Mouse (Mus musculus) T-helper 17 cell (primary cell): ENCODE results near the gene Tnfrsf13c.

Experiments
- in situ Hi-C, 2 experiments: fragments of 300-600 bp; cut with MboI, MseI; formaldehyde crosslinking; loops; 1 replicate in 1 of 2; 2 replicates in 1 of 2; pipeline ENCODE4 v1.15.1; 2025; ENCODE audit warnings: high pct_unique_total_duplicates in 2 of 2

The Tnfrsf13c gene

DNA sequence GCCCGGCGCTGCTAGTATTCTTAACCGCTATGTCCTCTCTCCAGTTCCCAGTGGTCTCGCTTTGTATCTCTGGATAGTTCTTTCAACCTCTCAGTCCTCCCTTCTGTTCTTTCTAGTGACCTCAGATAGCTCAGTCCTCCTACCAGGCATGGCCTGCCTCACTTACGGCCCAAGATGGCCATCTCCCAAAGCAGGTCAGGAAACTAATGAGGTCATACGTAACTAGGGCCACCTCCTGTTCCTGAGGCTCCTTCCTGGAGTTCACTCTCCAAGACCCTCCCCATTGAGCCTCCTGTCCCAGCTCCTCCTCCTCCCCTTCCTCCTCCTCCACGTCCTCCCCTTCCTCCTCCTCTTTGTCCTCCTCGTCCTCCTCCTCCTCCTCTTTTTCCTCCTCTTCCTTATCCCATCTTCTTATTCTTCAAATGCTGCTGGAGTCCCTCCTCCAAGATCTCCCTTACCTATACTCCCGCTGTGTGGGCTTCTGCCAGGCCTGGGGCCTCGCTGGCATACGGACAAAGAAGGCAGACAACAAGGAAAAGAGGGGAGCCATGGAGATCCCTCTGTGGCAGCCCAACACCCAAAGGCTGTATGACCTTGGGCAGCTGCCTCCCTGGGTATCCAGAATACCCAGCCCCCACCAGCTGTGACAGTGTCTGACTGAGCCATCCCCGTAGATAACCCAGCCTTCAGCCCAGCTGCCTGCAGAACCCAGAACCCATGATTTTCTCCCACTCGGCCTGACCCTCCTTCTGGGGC lies 14.7 kb downstream of the Tnfrsf13c start:
- in situ Hi-C loops: no loop called here

DNA sequence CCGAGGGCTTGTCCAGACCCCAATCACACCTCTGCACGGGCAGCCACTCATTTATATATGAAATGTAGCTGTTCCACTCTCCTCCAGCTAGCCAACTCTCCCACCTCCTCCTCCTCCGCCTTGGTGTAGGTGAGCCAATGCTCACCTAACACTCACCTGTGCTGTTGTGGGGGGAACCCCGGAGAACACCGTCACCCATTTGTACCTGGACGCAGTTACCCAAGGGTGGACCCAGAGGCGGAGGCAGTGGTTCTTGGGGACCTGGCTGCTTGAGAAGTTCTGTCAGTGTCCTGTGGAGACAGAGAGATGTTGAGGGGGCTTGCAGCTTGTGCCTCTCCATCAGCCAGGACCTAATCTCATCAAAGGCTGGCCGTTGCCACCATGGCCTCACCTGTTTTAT lies 15.9 kb downstream of the Tnfrsf13c start:
- in situ Hi-C loops: no loop called here

DNA sequence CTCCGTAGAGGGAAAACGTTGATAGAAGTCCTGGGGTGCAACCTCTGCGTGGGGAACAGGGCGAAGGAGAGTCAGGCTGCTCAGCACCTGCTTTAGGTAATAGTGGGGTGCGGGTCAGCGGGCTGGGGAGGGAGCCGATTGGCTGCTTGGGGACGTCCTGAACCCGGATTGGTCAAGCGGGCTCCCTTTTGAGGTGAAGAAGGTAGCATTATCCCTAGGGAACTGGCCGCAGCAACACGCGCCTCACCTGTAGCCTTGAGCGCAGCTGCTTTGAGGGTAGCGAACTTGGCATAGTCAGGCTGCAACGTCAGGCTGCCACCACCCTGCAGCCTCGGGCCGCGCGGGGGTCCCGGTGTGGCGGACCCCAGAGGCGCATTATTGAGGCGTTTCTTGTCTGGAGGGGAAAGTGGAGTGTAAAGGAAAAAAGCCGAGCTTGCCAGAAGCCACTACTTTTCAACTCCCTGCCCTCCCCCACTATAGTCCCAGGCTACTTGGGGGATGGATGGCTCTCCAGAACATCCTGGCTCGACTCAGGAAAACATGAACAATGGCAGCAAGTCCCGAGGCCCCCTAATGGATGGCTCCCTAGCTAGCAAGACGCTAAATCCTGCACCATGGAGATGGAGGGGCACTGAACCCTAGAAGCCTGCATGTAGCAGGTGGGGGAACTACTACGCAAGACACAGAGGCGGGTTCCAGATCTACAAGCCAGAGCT lies 16.5 kb downstream of the Tnfrsf13c start:
- in situ Hi-C loops: no loop called here

DNA sequence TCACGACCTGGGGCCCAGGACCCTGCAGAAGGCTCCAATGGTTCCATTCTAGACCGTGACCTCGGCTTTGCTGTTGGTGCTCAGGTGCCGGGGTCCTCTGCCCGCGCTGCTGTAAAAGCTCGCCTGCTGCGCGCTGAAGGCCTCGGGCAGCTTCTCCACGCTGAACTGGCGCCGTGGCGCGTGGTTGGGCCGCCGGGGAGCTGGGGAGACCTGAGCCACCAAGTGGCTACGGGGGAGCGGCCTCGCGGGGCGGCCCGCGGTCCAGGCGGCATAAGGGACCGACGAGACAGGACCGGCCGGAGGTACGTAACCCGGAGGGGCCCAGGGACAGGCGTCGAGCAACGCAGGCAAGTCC lies 17.1 kb downstream of the Tnfrsf13c start:
- in situ Hi-C loops: no loop called here

DNA sequence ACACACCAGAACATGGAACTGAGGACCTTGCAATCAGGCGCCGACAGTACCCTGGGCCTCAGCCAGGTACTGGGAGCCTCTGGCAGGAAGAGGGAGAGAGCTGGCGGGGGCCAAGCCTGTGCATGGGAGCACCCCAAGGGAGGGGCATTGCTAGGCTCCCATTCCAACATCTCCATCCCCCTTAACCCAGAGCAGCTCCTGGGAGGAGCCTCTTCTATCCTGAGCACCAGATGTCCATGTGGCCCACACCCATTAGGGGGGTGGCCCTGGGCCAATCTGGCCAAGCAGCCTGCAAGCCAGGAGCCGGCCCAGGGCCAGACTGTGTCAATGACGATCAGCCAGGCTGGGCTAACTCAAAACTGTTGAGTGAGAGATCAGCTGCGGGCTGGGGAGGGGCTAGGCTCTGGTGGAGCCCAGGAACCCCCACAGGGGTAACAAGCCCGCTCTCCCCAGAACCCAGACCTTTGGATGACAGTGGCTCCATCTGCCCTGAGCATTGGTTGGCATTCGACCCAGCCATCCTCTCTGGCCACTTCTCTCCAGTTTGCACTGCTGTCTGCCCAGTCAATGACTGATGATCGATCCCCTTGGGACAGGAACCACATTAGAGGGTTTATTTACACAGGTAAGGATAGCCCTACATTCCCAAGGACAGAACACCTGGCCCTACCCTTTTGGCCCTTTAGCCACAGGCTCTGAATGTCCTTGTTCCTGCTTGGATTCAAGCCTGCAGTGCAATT lies 17.6 kb downstream of the Tnfrsf13c start:
- in situ Hi-C loops: no loop called here

DNA sequence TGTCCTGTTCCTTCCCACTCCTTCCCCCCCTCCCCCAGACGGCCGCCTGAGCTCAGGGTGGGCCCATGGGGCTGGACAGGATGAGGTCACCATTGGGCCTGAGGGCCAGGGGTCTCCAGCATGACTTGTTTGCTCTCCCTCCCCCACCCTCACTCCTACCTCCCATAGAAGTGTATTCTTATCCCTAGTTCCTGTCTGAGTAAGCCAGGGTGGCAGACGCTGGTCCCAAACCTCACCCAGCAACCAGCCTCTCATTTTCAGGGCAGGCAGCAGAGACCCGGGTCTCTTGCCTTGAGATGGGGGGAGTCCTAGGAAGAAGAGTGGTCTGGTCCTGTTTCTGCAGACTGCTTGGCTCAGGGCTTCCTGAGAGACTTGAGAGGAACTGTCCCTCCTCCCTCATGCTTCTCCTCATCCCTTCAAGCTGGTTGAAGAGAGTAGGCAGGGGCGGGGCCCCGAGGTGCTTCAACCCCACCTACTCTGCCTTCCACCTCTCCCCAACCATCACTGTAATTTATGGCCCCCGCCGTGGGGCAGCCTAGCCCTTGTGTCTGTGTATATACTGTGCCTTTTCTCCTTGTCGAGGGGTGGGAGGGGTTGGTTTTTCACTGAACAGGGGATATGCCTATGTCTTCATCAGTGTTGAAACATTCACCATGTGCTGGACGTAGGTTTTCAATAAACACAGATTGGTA lies 19.3 kb downstream of the Tnfrsf13c start:
- in situ Hi-C loops: no loop called here

DNA sequence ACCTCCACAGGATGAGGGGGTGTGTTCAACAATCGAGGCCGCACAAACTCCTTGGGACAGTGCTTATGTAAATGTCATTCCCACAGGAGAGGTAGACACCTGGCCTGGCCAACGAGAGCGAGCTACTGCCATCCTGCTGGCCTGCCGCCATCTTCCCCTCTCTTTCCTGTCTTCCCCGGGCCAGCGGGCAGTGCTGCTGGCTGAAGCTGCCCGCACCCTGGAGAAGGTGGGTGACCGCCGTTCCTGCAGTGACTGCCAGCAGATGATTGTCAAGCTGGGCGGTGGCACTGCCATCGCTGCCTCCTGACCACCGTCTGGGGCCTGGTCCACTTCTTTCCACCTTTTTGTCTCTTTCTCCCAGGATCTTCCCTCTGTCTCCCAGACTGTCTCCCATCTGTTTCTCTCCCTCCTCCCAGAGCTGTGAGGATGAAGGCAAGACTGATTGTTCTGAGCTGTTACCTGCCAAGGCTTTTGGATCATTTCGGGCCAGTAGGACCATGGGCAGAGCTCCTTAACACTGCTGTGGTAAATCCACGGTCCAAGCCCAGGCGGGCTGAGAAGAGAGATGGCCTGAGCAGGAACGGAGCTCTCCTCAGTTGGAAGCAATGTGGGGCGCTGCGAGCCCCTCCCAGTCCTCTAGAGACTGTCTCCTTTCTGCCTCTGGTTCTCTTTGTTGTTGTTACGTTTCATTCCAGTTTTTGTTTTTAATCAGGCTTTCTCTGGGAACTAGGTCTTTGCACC lies 20.4 kb downstream of the Tnfrsf13c start:
- in situ Hi-C loops: no loop called here

DNA sequence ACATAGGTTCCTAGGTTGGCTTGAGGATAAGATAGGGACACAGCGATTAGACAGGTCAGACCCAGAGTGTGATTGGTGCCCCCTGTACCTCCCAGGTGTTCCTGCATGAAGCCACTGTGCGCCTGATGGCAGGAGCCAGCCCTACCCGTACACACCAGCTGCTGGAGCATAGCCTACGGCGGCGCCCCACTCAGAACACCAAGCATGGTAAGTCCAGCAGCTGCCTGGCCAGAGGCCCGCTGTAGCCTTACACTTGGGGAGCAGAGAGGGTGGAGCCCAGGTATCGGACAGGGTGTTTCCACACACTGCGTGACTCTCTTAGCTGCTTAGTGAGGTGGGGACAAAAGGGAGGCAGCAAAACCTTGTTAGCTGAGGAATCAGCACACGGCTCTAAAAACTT lies 21.1 kb downstream of the Tnfrsf13c start:
- in situ Hi-C loops: no loop called here

DNA sequence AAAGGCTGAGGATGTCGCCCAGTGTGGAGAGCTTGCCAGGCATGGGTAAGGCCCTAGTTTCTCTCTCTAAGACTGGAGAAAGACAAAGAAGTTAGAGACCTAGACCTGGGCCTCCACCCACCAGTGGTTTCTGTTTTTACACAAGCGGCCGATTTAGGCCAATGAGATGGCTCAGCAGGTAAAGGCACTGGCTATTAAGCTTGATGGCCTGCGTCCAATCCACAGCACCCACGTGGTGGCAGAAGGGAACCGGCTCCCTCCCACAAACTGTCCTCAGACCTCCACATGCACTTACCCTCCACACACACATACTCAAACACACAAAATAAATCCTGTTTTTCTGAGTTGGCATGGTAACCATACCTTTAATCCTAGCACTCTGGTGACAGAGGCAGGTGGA lies 22.1 kb downstream of the Tnfrsf13c start:
- in situ Hi-C loops: no loop called here

DNA sequence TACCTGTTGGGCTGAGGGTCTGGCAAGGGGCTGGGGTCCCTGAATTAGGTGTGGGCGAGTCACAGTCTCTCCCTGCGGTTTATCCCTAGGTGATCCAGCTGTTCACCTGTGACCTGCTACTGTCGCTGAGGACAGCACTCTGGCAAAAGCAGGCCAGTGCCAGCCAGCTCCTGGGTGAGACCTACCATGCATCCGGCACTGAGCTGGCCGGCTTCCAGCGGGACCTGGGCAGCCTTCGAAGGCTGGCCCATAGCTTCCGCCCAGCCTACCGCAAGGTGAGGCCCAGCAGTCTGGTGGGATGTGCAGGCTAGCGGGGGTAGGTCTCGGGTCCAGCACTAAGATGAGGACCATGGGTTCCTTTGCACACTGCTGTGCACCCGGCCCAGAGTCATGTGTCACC lies 24.6 kb downstream of the Tnfrsf13c start:
- in situ Hi-C loops: no loop called here

DNA sequence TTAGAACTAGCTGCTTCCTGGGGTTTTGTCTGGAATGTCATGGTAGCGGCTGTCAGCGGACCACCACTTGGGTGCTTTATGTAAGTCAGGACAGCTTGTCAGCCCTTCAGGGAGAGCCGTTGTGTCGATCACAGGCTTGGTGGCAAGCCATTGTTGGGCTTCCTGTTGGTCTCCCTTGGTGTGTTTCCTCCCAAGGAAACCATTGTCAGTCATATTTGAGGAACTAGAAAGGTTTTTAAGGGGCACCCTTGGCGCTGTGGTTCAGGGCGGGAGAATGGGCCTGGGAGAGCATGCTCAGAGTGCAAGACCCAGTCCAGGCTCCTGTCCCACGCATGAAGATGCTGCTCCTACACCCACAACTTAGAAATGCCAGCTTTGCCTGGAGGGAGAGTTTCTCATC lies 25.8 kb downstream of the Tnfrsf13c start:
- in situ Hi-C loops: no loop called here

DNA sequence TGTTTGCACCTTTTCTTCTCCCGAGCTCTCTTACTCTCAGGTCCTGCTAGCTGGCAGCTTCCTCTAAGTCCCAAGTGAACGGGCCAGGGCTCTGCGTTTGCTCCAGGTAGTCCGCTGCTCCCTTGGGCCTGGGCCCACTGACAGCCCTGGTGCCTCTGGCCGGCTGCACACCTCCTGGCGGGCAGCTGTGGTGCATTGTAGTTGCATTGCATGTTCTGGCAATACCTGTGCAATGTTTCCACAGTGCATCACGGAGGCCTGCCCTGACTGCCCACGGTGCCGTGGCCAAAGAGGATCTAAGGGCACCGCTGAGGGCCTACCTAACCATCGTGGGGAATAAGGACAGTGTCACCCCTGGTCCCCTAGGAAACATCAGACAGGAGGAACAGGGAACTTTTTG lies 26.2 kb downstream of the Tnfrsf13c start:
- in situ Hi-C loops: no loop called here

DNA sequence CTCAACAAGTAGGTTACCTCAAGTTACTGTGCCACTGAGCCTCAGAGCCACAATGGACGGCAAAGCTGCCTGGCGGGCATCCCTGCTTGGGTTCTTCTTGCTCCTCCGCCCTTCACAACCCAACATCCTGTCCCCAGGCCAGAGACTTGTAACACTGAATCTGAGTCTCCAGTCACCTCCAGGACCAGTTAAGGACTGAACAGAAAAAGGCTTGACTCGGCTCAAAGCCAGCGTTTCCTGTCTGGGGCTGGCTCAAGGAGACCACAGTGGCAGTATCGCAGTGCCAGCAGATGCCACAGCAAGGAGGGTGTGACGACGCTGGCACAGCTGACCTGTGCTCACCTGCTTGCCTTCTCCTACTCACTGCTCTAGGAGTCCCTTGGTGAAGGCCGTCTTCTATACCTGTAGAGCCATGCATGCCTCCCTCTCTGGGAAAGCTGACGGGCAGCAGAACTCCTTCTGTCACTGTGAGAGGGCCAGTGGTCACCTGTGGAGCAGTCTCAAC lies 26.9 kb downstream of the Tnfrsf13c start:
- in situ Hi-C loops: no loop called here

DNA sequence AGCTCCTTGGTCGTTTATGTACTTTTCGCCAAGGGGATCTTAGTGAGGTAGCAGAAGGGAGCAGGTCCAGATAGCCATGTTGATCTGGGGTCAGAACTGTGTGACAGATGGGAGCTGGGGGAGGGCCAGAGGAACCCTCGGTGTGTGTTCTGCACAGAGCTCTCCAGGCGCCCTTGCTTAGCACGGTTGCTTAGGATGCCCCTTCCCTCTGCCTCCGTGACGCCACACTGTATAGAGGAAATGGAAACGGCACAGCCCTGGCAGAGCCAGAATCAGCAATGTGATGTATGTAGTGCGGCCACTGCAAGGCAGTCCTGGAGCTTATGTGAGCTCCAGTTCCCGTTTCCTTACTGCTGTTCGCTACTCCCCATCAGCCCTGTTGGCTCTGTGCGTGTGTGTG lies 27.9 kb downstream of the Tnfrsf13c start:
- in situ Hi-C loops: no loop called here

DNA sequence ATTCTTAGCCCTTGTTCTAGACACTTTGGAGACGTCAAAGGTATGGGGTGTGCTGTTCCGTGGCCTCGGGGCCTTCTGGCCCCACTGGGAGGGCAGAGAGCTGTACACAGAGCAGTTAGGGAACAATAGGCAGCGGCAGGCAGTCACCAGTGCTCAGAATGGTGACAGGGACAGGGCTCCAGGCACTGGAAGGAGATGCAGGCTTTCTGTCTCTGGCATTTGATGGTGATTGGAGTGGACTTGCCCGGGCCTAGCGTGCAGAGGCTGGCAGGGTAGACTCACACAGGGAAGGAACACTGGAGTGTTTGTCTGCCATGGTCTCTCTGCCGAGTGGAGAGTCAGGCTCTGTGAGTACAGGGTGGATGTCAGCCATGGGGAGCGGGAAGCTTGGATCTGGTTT lies 31.6 kb downstream of the Tnfrsf13c start:
- in situ Hi-C loops: no loop called here

DNA sequence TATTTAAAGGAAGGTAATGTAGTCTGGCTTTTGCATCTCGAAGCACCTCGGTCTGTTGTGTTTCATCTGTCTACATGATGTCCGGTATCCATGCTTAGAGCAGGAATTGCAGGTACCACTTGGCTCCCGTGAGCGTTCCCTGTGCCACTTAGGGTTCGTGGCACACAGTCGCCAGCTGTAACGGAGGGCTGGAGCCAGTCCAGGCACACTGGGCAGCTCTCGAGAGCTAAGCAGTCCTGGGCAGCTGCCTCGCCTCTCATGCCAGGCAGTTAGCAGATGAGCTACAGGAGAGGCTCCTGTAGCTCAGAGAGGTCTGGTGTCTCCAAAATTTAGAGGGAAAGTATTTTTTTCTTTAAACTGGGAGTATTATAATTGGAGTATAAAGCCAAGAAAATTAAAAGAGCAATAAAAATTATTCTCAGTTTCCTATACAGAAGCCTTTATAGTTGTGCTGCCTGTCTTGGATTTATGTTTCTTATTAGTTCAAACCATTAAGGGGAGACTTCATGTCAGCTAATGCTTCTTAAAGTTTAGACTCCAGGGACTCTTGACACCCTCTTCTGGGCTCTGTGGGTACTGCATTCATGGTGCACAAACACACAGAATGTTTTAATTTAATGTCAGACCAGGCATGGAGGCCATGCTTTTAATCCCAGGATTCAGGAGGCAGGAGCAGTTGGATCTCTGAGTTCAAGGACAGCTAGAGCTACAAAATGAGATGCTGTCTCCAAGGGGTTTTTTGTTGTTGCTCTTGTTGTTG lies 35.5 kb downstream of the Tnfrsf13c start:
- in situ Hi-C loops: loop anchor here in 1 of 2 experiments (5.0 kb wide), 1 partner anchor 46 kb away; no protein-coding TSS in a partner anchor

DNA sequence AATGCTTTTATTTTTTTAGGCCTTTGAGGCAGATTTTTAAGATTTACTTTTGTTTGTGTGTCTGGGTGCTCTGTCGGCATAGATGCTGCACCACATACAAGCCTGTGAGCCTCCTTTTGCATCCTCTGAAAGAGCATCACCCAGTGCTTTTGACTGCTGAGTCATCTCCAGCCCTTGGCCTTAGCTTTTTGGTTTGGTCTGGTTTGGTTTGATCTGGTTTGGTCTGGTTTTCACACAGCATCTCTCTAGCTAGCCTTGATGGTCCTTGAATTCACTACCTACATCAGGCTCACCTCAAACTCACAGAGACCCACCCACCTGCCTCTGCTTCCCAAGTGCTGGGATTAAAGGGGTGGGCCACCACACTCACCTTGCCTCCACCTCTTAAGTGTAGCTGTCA lies 36.2 kb downstream of the Tnfrsf13c start:
- in situ Hi-C loops: loop anchor here in 1 of 2 experiments (5.0 kb wide), 1 partner anchor 46 kb away; no protein-coding TSS in a partner anchor

DNA sequence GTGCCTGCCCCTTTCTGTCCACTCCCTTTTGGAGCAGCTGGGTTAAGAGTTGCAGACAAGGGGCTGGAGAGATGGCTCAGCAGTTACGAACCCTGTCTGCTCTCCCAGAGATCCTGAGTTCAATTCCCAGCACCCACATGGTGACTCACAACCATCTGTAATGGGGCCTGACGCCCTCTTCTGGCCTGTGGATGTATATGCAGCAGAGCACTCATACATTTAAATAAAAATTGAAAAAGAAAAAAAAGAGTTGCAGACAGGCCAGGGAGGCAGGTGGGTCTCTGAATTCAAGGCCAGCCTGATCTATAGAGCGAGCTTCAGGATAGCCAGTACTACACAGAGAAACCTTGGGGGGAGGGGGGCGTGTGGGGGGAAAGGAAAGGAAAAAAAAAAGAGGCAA lies 36.8 kb downstream of the Tnfrsf13c start:
- in situ Hi-C loops: loop anchor here in 1 of 2 experiments (5.0 kb wide), 1 partner anchor 45 kb away; no protein-coding TSS in a partner anchor

DNA sequence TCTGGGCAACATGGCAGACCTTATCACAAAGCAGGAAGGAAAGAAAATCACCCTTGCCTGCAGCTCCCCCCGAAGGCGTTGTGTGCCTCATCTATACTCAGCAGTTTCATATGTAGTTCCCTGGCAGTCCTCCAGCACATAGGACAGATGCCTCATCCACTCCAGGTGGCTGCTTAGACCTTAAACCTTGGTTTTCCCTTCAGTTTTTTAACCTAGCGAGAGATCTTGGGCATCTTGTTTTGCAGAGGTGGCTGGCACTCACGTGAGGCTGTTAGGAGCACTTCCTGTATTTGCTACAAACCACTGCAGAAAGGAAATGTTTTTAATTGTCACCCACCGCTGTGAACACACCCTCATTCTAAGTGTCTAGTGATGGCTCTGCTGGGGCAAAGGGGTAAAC lies 37.2 kb downstream of the Tnfrsf13c start:
- in situ Hi-C loops: loop anchor here in 1 of 2 experiments (5.0 kb wide), 1 partner anchor 45 kb away; no protein-coding TSS in a partner anchor

DNA sequence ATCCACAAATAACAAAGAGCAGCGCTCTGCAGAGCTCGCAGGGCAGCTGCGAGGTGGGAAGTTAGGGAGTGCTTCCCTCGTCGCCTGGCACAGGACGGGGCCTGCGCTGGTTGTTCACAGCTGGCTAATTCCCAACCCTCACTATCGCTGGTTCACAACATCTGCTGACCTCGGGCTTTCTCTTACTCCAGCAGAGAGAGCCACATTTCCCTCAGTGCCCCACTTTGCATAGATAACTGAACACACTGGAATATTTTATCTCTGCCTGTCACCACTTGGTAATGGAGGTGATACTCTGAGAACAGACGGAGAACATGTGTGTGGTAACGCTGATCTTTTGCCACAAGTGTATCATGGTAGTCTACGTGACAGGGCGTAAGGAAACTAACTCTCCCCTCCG lies 38.0 kb downstream of the Tnfrsf13c start:
- in situ Hi-C loops: loop anchor here in 1 of 2 experiments (5.0 kb wide), 1 partner anchor 44 kb away; no protein-coding TSS in a partner anchor
